11 mouse cellular contexts compared by ENCODE assay signal in the genomic region with DNA sequence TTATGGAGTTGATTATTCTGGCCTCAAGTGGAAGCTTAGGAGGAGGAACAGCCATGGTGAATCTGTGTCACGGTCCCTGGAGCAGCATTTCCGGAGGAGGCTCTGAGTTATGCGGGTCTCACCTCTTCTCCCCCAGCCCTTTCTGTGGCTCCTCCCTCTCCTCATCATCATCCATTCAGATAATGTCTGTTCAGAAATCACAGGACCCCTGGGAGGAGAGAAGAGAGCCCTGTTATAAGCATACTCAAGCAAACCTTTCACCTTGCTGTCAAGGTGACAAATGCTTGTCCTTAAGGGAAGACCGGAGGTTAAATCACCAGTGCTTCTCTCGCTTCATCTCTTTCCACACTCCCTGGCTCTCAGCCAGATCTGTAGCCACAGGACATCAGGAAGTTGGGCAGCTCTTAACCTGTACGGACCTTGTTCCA.
A peak's percentile ranks its signal among the peaks of the same experiment; 100 is the strongest.
DNase-seq lines count a peak whose midpoint lies in the region; ATAC-seq and TF ChIP-seq lines count a peak whose summit lies in the region.
"Had no signal": no experiment of that assay in that cellular context is flagged by ENCODE, and none has a peak within 500 bp of the region (broad histone marks: within the 10 kb centered on the region; RNA-seq: fewer than 3 reads in every experiment).

No protein-coding gene starts in this region.

- no peaks in the 10 kb centered on the region for H3K36me3 ChIP-seq in liver, postnatal 0 days (replicated peaks; ENCODE audit: insufficient read depth, low read length)
- no peaks in the 10 kb centered on the region for H3K36me3 ChIP-seq in liver, embryonic 11.5 days (ENCODE audit: control insufficient read depth, insufficient read depth, low read length)
- H3K36me3 ChIP-seq: liver, embryonic 15.5 days had no signal

- TF ChIP-seq CTCF in liver, postnatal 0 days (IDR thresholded peaks at IDR 0.05; ENCODE audit: low read depth): no peak

- intact Hi-C loops in gastrocnemius, postnatal 14 days (cut with DNase I; ENCODE audit: low total_unique reads): no loop called here
- intact Hi-C loops in left cerebral cortex, postnatal 36 days (cut with DNase I): no loop called here

- ATAC-seq in liver, postnatal 0 days: no peak
- no peak for ATAC-seq in liver, embryonic 11.5 days (replicated peaks; ENCODE audit: low FRiP score)

- peak; percentile 12 for DNase-seq in cerebellum, adult 11-12 months
- no peak for DNase-seq in cerebellum, adult 11 months
- peak; percentile 29 for DNase-seq in liver, postnatal 0 days
- DNase-seq in liver, embryonic 11.5 days (ENCODE audit: low spot score): no peak
- peak; percentile 40 to 48 for DNase-seq in cerebellum, postnatal 14 days
- DNase-seq in kidney, postnatal 36 days: peak; percentile 5 to 18
- no peak for DNase-seq in gastrocnemius, postnatal 14 days
- DNase-seq in left cerebral cortex, postnatal 36 days (ENCODE audit: low spot score in 2 of 2): no peak
- DNase-seq: heart, postnatal 10 days had no signal

- no peak overlapping the region for H3K27ac ChIP-seq in liver, postnatal 0 days (ENCODE audit: low read depth)
- H3K27ac ChIP-seq in liver, embryonic 11.5 days (ENCODE audit: low read depth, low read length): no peak overlapping the region
- H3K27ac ChIP-seq: liver, embryonic 15.5 days had no signal

- no peak for TF ChIP-seq EP300 in liver, postnatal 0 days (IDR thresholded peaks at IDR 0.05; ENCODE audit: low read depth)

- H3K9ac ChIP-seq in liver, postnatal 0 days (replicated peaks): no peak overlapping the region
- no peak overlapping the region for H3K9ac ChIP-seq in liver, embryonic 11.5 days (ENCODE audit: low read depth, low read length)
- H3K9ac ChIP-seq: liver, embryonic 15.5 days had no signal

- no peaks in the 10 kb centered on the region for H3K27me3 ChIP-seq in liver, postnatal 0 days (ENCODE audit: insufficient read depth, low read length)
- H3K27me3 ChIP-seq in liver, embryonic 11.5 days (replicated peaks; ENCODE audit: control insufficient read depth, insufficient read depth, low read length): no peaks in the 10 kb centered on the region
- H3K27me3 ChIP-seq: liver, embryonic 15.5 days had no signal

- no peaks in the 10 kb centered on the region for H3K9me3 ChIP-seq in liver, postnatal 0 days (ENCODE audit: low read length)
- no peaks in the 10 kb centered on the region for H3K9me3 ChIP-seq in liver, embryonic 11.5 days (ENCODE audit: control insufficient read depth, low read length)
- H3K9me3 ChIP-seq: liver, embryonic 15.5 days had no signal

- WGBS in liver, postnatal 0 days (ENCODE audit: insufficient replicate concordance): 65% methylated on average over 6 of the region's 6 CpGs
- WGBS in liver, embryonic 11.5 days: 58% methylated on average over 6 of the region's 6 CpGs

- H3K4me2 ChIP-seq in liver, postnatal 0 days (ENCODE audit: low read depth, low read length): no peak overlapping the region
- no peak overlapping the region for H3K4me2 ChIP-seq in liver, embryonic 11.5 days
- H3K4me2 ChIP-seq: liver, embryonic 15.5 days had no signal

- no peaks in the 10 kb centered on the region for H3K4me1 ChIP-seq in liver, postnatal 0 days (ENCODE audit: insufficient read depth)
- no peaks in the 10 kb centered on the region for H3K4me1 ChIP-seq in liver, embryonic 11.5 days (replicated peaks; ENCODE audit: control insufficient read depth, insufficient read depth, low read length)
- H3K4me1 ChIP-seq: liver, embryonic 15.5 days had no signal

- no peak overlapping the region for H3K4me3 ChIP-seq in liver, postnatal 0 days (ENCODE audit: low read depth, low read length)
- no peak overlapping the region for H3K4me3 ChIP-seq in liver, embryonic 11.5 days (ENCODE audit: low read depth, low read length)
- H3K4me3 ChIP-seq: erythroblast, embryonic 14.5 days; liver, embryonic 15.5 days had no signal

Comparison
In these comparisons a context has a peak if more than half of its experiments do, and no peak if none do; other contexts are left out.
1. DNase-seq: peak in cerebellum, adult 11-12 months (single experiment), liver, postnatal 0 days (single experiment), cerebellum, postnatal 14 days (2 of 2) and kidney, postnatal 36 days (2 of 2); none in cerebellum, adult 11 months (single experiment), liver, embryonic 11.5 days (single experiment), gastrocnemius, postnatal 14 days (single experiment) and left cerebral cortex, postnatal 36 days (0 of 2).